Mouse (Mus musculus) liver, embryonic 11.5 days (tissue): ENCODE results near the gene Mad1l1. TPM values are rescaled to one million over a fixed set of nuclear protein-coding genes. Genes with fewer than 3 reads are reported as not detected.

Source experiments
- ATAC-seq: fragments of 200-750 bp; cut with Nextera tagmentation; replicated peaks from 2 replicates; pipeline ENCODE4 v1.8.0; 2017; ENCODE audit warnings: moderate number of reproducible peaks, mild to moderate bottlenecking, moderate TSS enrichment, moderate library complexity; ENCODE audit not compliant: low FRiP score
- DNase-seq: peaks from one replicate; pipeline ENCODE4 v3.0.0-alpha.2; 2017; ENCODE audit warnings: low spot score
- H3K27ac ChIP-seq: fragments of 300-500 bp; sonication (generic); 2 replicates; pipeline ENCODE4 v1.5.1; 2014; ENCODE audit warnings: mild to moderate bottlenecking, low read depth, low read length, control low read depth
- H3K27me3 ChIP-seq: fragments of 300-500 bp; sonication (generic); replicated peaks from 2 replicates; pipeline ENCODE4 v1.6.1; 2014; ENCODE audit warnings: low read length, mixed read lengths; ENCODE audit not compliant: control insufficient read depth, insufficient read depth
- H3K36me3 ChIP-seq: fragments of 300-500 bp; sonication (generic); 2 replicates; pipeline ENCODE4 v1.6.1; 2014; ENCODE audit warnings: mild to moderate bottlenecking, low read length, moderate library complexity, mixed read lengths; ENCODE audit not compliant: control insufficient read depth, insufficient read depth
- H3K4me1 ChIP-seq: fragments of 300-500 bp; sonication (generic); replicated peaks from 2 replicates; pipeline ENCODE4 v1.6.1; 2014; ENCODE audit warnings: low read length, mixed read lengths; ENCODE audit not compliant: control insufficient read depth, insufficient read depth
- H3K4me2 ChIP-seq: fragments of 300-500 bp; sonication (generic); 2 replicates; pipeline ENCODE4 v1.6.1; 2014; ENCODE audit warnings: mild to moderate bottlenecking, control low read depth, moderate library complexity
- H3K4me3 ChIP-seq: fragments of 300-500 bp; sonication (generic); 2 replicates; pipeline ENCODE4 v1.5.1; 2014; ENCODE audit warnings: low read depth, low read length, control low read depth
- H3K9ac ChIP-seq: fragments of 300-500 bp; sonication (generic); 2 replicates; pipeline ENCODE4 v1.6.1; 2014; ENCODE audit warnings: low read depth, low read length, control low read depth
- H3K9me3 ChIP-seq: fragments of 300-500 bp; sonication (generic); 2 replicates; pipeline ENCODE4 v1.6.1; 2016; ENCODE audit warnings: low read length, inconsistent platforms, mixed read lengths; ENCODE audit not compliant: control insufficient read depth
- WGBS: fragments of 180-500 bp; shearing (Covaris S2); extraction: QIAGEN DNeasy Blood & Tissue Kit; methylation state at CpG from one replicate; pipeline ENCODE4 v1.1.7; 2014; 5-methylcytosine and 5-hydroxymethylcytosine counted together
- polyA plus RNA-seq: library from polyadenylated mRNA; unstranded; fragments of >200 nt; fragmentation: Nextera tagmentation; extraction: Ambion mirVana; gene quantifications from 2 replicates; pipeline ENCODE4 v1.2.1, GENCODE M21; 2014

Gene Mad1l1
- polyA plus RNA-seq, 1 experiment from 2014 or later: 43.0 TPM

DNA sequence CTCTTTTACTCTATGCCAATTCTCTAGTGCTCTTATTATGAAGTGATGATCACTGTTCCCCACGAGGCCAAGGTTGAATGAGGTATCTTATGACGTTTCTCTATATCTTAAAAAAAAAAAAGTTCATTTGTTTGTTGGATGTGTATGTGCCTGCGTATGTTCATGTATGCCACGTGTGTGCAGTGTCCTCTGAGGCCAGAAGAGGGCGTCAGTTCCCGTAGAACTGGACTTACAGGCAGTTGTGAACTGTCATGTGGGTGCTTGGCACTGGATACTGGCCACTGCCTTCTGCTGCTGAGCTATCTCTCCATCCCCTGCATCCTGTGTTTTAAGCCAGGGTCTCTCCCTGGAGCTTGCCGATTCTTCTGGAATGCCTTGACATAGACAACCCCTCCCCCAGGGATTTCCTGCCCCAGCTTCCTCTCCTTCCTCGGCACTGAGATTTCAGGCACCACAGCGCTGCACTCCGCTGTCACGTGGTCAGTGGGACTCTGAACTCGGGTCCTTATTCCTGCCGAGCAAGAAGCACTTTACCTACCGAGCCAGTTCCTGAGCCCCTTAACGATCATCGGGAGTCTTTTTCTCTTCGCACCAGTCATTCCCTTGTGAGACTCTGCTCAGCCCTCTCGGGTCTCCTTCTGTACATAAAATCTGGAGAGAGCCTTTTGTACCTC lies 336.1 kb downstream of the Mad1l1 start:
- ATAC-seq: no peak
- 30% methylated on average over 18 of the region's 18 CpGs for WGBS
- Histone ChIP-seq H3K27me3 (peaks cover 2% of the 10 kb centered on the region; the same call in 1 of the 2 replicates), H3K4me1 (no peaks in the 10 kb centered on the region), H3K9ac (no peak overlapping the region), H3K4me3 (no peak overlapping the region), H3K9me3 (no peaks in the 10 kb centered on the region), H3K4me2 (no peak overlapping the region), H3K36me3 (no peaks in the 10 kb centered on the region), H3K27ac (no peak overlapping the region)
- no peak for DNase-seq

- WGBS: 79% methylated on average over 1 of the region's 1 CpGs
Measured at GRCm38 (mm10) chr5:139981976-139982375, 339.4 kb downstream of the Mad1l1 start.

DNA sequence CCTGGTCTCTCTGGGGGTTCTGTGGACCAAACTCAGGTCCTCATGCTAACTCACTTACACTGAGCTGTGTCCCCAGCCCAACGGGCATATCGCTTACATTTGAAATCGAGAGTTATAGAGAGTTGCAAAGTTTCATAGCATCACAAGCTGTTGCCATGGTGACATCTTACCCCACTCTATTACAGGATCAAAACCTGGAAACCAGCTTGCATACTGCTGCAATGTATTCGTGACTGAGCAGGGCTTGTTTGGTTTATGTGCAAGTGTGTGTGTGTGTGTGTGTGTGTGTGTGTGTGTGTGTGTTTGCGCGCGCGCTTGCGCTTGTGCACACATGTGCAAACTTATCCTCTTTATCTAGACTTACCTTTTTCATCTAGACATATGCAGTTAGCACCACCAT lies 342.0 kb downstream of the Mad1l1 start:
- H3K36me3 ChIP-seq: no peaks in the 10 kb centered on the region
- H3K4me2 ChIP-seq: no peak overlapping the region
- no peak overlapping the region for H3K9ac ChIP-seq
- no peak overlapping the region for H3K4me3 ChIP-seq
- peaks cover under 1% of the 10 kb centered on the region; the same call in 1 of the 2 replicates for H3K27me3 ChIP-seq
- DNase-seq: no peak
- no peaks in the 10 kb centered on the region for H3K9me3 ChIP-seq
- no peaks in the 10 kb centered on the region for H3K4me1 ChIP-seq
- WGBS: 81% methylated on average over 9 of the region's 9 CpGs
- ATAC-seq: no peak
- H3K27ac ChIP-seq: no peak overlapping the region

More at GRCm38 (mm10) chr5:139981976-139982375, 339.4 kb downstream of the Mad1l1 start:
- H3K36me3 ChIP-seq: no peaks in the 10 kb centered on the region
- H3K9me3 ChIP-seq: no peaks in the 10 kb centered on the region
- no peak overlapping the region for H3K4me3 ChIP-seq
- no peak for ATAC-seq
- peaks cover 2% of the 10 kb centered on the region for H3K27me3 ChIP-seq
- no peaks in the 10 kb centered on the region for H3K4me1 ChIP-seq
- no peak for DNase-seq
- H3K4me2 ChIP-seq: no peak overlapping the region
- no peak overlapping the region for H3K27ac ChIP-seq
- H3K9ac ChIP-seq: no peak overlapping the region

GRCm38 (mm10) chr5:139978525-139979276 lies 342.7 kb downstream of the Mad1l1 start:
- no peak overlapping the region for H3K9ac ChIP-seq
- peaks cover 2% of the 10 kb centered on the region for H3K27me3 ChIP-seq
- 5% methylated on average over 13 of the region's 13 CpGs for WGBS

GRCm38 (mm10) chr5:139977476-139977875 lies 343.9 kb downstream of the Mad1l1 start:
- DNase-seq: no peak
- Histone ChIP-seq H3K27me3 (peaks cover 8% of the 10 kb centered on the region), H3K9ac (no peak overlapping the region), H3K36me3 (no peaks in the 10 kb centered on the region), H3K9me3 (no peaks in the 10 kb centered on the region), H3K27ac (no peak overlapping the region), H3K4me3 (no peak overlapping the region), H3K4me1 (no peaks in the 10 kb centered on the region), H3K4me2 (no peak overlapping the region)
- ATAC-seq: no peak
- 29% methylated on average over 8 of the region's 8 CpGs for WGBS

More at GRCm38 (mm10) chr5:139978525-139979276, 342.7 kb downstream of the Mad1l1 start:
- no peak overlapping the region for H3K4me2 ChIP-seq
- DNase-seq (no peak), ATAC-seq (no peak)
- no peak overlapping the region for H3K27ac ChIP-seq
- H3K4me3 ChIP-seq: no peak overlapping the region
- no peaks in the 10 kb centered on the region for H3K36me3 ChIP-seq
- H3K9me3 ChIP-seq: no peaks in the 10 kb centered on the region
- no peaks in the 10 kb centered on the region for H3K4me1 ChIP-seq

DNA sequence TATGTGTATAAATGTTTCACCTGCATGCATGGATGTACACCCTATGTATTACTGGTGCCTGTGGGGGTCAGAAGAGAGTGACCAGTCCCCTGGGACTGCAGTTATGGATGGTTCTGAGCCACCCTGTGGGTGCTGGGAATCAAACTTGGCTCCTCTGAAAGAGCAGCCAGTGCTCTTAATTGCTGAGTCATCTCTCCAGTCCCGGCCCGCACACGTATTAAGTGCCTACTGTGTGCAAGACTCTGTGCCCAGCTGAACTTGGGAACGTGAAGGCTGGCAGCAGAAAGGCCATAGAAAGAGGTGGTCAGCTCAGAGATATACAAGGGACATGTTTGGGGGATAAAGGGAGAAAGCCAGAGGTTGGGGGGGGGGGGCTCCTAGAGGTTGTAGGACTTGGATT lies 344.8 kb downstream of the Mad1l1 start:
- no peak for ATAC-seq
- WGBS: 72% methylated on average over 4 of the region's 4 CpGs
- no peaks in the 10 kb centered on the region for H3K4me1 ChIP-seq

DNA sequence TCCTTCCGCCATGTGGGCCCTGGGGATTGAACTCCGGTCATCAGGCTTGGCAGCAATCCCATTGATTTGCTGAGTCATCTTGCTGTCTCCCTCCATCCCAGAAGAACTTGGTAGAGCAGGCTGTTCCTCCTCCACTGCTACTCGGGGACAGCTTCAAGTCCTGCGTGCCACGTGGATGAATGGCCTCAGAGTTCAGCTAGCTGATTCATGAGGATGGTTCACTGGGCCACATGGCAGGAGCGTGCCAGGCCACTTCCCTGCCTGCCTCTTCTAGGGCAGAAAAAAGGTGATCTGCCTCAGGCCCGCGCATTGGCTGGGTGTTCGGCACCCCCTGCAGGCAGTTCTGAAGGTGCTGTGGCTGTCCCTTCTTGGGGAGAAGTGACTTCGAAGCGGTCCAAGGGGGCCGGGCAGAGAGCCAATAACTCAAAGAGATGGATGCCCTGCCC lies 351.1 kb downstream of the Mad1l1 start:
- ATAC-seq (no peak), DNase-seq (no peak)

More for the DNA sequence above, 344.8 kb downstream of the Mad1l1 start:
- Histone ChIP-seq H3K36me3 (no peaks in the 10 kb centered on the region), H3K27me3 (peaks cover 14% of the 10 kb centered on the region), H3K4me3 (no peak overlapping the region), H3K9ac (no peak overlapping the region), H3K4me2 (no peak overlapping the region), H3K27ac (no peak overlapping the region), H3K9me3 (no peaks in the 10 kb centered on the region)
- DNase-seq: no peak

DNA sequence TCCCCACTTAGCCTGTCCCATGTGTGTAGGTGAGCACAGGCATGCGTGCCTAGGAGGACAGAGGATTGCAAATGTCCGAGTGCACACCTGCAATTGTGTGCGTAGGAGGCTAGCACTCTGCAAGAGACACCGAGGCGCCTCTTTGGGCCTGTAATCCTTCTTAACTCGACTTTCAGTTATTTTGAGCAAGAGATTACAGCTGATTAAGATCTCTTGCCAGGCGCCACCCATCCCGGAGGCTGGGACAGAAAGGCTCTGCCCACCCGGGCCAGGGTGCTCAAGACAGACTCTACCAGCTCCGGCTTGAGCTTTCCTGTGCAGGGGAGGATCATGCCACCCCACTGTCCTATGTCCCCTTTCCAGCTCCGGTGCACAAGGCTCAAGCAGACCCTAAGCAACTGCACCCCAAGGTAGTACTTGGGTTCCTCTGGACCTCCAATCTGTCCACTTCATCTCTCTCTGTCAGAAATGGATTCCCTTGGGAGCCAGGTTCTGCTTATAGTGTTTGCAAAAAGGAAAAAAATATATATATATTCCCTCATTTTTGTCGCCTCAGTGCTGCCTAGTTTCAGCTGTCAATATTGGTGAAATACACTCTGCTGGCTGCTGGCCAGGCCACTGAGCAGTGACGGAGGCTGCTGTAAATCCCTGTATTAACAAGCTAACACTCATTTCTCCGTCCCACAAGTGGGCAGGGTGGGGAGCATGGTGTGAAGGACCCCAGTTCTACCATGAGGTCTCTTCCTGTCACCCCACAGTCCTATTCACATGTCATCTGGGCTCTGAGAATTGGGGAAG lies 352.0 kb downstream of the Mad1l1 start:
- no peaks in the 10 kb centered on the region for H3K36me3 ChIP-seq
- ATAC-seq (no peak), DNase-seq (no peak)
- H3K4me2 ChIP-seq: no peak overlapping the region
- no peak overlapping the region for H3K9ac ChIP-seq
- H3K4me3 ChIP-seq: no peak overlapping the region
- no peak overlapping the region for H3K27ac ChIP-seq
- WGBS: 78% methylated on average over 14 of the region's 14 CpGs
- peaks cover 20% of the 10 kb centered on the region for H3K27me3 ChIP-seq
- H3K4me1 ChIP-seq: no peaks in the 10 kb centered on the region
- no peaks in the 10 kb centered on the region for H3K9me3 ChIP-seq

More for the DNA sequence above, 351.1 kb downstream of the Mad1l1 start:
- H3K27ac ChIP-seq: no peak overlapping the region
- 62% methylated on average over 12 of the region's 12 CpGs for WGBS
- no peaks in the 10 kb centered on the region for H3K36me3 ChIP-seq
- H3K9me3 ChIP-seq: no peaks in the 10 kb centered on the region
- no peaks in the 10 kb centered on the region for H3K4me1 ChIP-seq
- H3K27me3 ChIP-seq: peaks cover 21% of the 10 kb centered on the region
- H3K9ac ChIP-seq: no peak overlapping the region
- H3K4me2 ChIP-seq: no peak overlapping the region
- no peak overlapping the region for H3K4me3 ChIP-seq
